Mouse (Mus musculus) limb, embryonic 10.5 days (tissue): ENCODE measurements around the gene Clec4b1. TPM values are rescaled to one million over a fixed set of nuclear protein-coding genes. Genes with fewer than 3 reads are reported as not detected.
"Not testable (repeated sequence)": the region's sequence is repeated elsewhere in the genome, so short reads cannot be mapped to it uniquely, and the experiment has no call there.

Source experiments
- DNase-seq: peaks from one replicate; pipeline ENCODE4 v3.0.0-alpha.2; 2017; ENCODE audit warnings: low spot score
- H3K27ac ChIP-seq: fragments of 300-500 bp; sonication (generic); 2 replicates; pipeline ENCODE4 v1.5.1; 2016; ENCODE audit warnings: mild to moderate bottlenecking
- H3K27me3 ChIP-seq: fragments of 300-500 bp; sonication (generic); 2 replicates; pipeline ENCODE4 v1.6.1; 2016; ENCODE audit warnings: low read depth, mild to moderate bottlenecking; ENCODE audit not compliant: poor library complexity, severe bottlenecking
- H3K36me3 ChIP-seq: fragments of 300-500 bp; sonication (generic); 2 replicates; pipeline ENCODE4 v1.6.1; 2016; ENCODE audit warnings: mild to moderate bottlenecking, moderate library complexity
- H3K4me1 ChIP-seq: fragments of 300-500 bp; sonication (generic); 2 replicates; pipeline ENCODE4 v1.6.1; 2016
- H3K4me3 ChIP-seq: fragments of 300-500 bp; sonication (generic); 2 replicates; pipeline ENCODE4 v1.5.1; 2016; ENCODE audit warnings: mild to moderate bottlenecking, moderate library complexity
- H3K9me3 ChIP-seq: fragments of 300-500 bp; sonication (generic); replicated peaks from 2 replicates; pipeline ENCODE4 v1.6.1; 2016; ENCODE audit warnings: mild to moderate bottlenecking
- WGBS: fragments of 180-500 bp; shearing (Covaris S2); methylation state at CpG from one replicate; pipeline ENCODE4 v1.1.7; 2016; 5-methylcytosine and 5-hydroxymethylcytosine counted together
- polyA plus RNA-seq: library from polyadenylated mRNA; unstranded; fragments of >200 nt; fragmentation: Nextera tagmentation; extraction: Ambion mirVana; gene quantifications from 2 replicates; pipeline ENCODE4 v1.2.1, GENCODE M21; 2016

Gene Clec4b1
- not detected in 2 replicates for polyA plus RNA-seq

DNA sequence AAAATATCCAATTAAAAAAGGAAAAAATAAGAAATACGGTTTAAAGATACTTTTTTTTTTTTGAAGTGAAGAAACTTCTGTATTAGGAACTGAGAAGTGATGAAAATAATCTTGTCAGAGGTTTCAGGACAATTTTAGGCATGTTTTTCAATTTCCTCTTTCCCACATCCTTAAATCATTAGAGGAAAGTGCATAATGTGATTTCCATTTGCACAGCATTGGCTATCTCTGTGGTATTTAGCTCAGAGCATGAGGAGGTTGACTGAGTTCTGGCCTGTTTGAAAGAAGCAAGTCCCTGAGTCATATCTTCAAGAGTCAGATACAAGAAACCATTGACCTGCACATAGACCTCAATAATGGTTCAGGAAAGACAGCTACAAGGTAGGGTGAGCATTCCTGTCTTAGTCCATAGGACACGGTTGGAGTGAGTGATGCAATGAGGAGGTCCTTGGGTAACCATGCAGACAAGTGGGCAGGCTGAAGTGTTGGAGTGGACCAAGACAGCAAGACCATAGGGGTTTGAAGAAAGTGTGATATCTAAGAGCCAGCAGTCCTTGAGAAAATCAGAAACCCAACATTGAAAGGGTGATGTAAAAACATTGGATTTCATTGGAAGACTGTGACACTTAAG, at the start of gene Clec4b1:
TSS of gene Clec4b1 (plus strand) at position 221 of the 631 bp plus-strand sequence.
- H3K27me3 ChIP-seq = no peaks in the 10 kb centered on the region
- no peak within 1 kb of the TSS for H3K4me3 ChIP-seq
- no peaks in the 10 kb centered on the region for H3K36me3 ChIP-seq
- DNase-seq = no peak
- H3K27ac ChIP-seq = no peak within 1 kb of the TSS
- no peaks in the 10 kb centered on the region for H3K9me3 ChIP-seq
- WGBS = 88% methylated on average over 2 of the region's 2 CpGs
- H3K4me1 ChIP-seq = no peaks in the 10 kb centered on the region

- H3K27me3 ChIP-seq, DNase-seq, H3K36me3 ChIP-seq, H3K4me3 ChIP-seq, H3K27ac ChIP-seq, H3K9me3 ChIP-seq, H3K4me1 ChIP-seq: not testable (repeated sequence)
- 76% methylated on average over 2 of the region's 2 CpGs for WGBS
Measured at GRCm38 (mm10) chr6:123004696-123005095, 45.1 kb upstream of the Clec4b1 start.

DNA sequence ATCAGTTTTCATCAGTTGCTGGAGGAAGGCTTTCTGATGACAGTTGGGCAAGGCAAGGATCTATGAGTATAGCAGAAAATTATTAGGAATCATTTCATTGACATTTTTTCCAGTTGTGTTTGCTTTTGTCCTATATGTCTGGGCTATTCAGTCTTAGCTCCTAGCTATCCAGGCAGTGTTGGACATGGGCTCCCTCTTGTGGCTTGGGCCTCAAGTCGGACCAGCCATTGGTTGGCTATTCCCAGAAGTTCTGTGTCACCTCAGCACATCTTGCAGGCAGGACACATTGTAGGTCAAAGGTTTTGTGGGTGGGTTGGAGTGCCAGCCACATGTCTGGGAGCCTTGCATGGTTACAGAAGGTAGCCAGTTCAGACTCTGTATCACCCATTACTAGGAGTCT, 44.2 kb upstream of the Clec4b1 start:
- Histone ChIP-seq H3K27ac (no peak overlapping the region), H3K4me3 (no peak overlapping the region), H3K9me3 (no peaks in the 10 kb centered on the region), H3K27me3 (no peaks in the 10 kb centered on the region), H3K4me1 (no peaks in the 10 kb centered on the region), H3K36me3 (no peaks in the 10 kb centered on the region)
- no peak for DNase-seq
- WGBS = 67% methylated on average over 1 of the region's 1 CpGs

- WGBS = 95% methylated on average over 4 of the region's 4 CpGs
- no peaks in the 10 kb centered on the region for H3K36me3 ChIP-seq
- H3K27ac ChIP-seq = no peak overlapping the region
- no peaks in the 10 kb centered on the region for H3K27me3 ChIP-seq
- H3K4me1 ChIP-seq = no peaks in the 10 kb centered on the region
- no peaks in the 10 kb centered on the region for H3K9me3 ChIP-seq
- no peak for DNase-seq
- H3K4me3 ChIP-seq = no peak overlapping the region
Measured at GRCm38 (mm10) chr6:123095125-123095843, 45.5 kb downstream of the Clec4b1 start.

DNA sequence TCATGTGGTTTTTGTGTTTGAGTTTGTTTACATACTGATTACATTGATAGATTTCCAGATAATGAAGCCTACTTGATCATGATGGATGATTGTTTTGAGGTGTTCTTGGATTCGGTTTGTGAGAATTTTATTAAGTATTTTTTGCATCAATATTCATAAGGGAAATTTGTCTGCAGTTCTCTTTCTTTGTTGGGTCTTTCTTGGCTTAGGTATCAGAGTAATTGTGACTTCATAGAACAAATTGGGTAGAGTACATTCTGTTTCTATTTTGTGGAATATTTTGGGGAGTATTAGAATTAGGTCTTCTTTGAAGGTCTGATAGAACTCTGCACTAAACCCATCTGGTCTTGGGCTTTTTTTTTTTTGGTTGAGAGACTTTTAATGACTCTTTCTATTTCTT, 56.4 kb downstream of the Clec4b1 start, which contains the start of gene Clec4a2:
TSS of gene Clec4a2 (plus strand) at position 301 of the 400 bp plus-strand sequence.
- not testable (repeated sequence) for DNase-seq, H3K36me3 ChIP-seq, H3K27ac ChIP-seq, H3K4me1 ChIP-seq, H3K9me3 ChIP-seq, H3K4me3 ChIP-seq, H3K27me3 ChIP-seq
- WGBS = 68% methylated on average over 1 of the region's 1 CpGs

Other genes with a start within 250 kb of the Clec4b1 start
- 61.3 and 74.0 TPM in 2 replicates for gene Slc2a3, start 248.3 kb upstream of the Clec4b1 start, polyA plus RNA-seq
- 1.7 and 3.2 TPM in 2 replicates for gene Foxj2, start 230.0 kb upstream of the Clec4b1 start, polyA plus RNA-seq
- 0.73 and 1.2 TPM in 2 replicates for gene C3ar1, start 193.8 kb upstream of the Clec4b1 start, polyA plus RNA-seq
- gene Necap1, start 175.5 kb upstream of the Clec4b1 start, polyA plus RNA-seq = 52.1 and 56.2 TPM in 2 replicates
- 0.40 and 0.56 TPM in 2 replicates for gene Clec4a1, start 128.1 kb upstream of the Clec4b1 start, polyA plus RNA-seq
- gene Clec4a3, start 97.4 kb upstream of the Clec4b1 start, polyA plus RNA-seq = 0.40 TPM in 1 of 2 replicates, not detected in the other
- gene Clec4a4, start 59.6 kb upstream of the Clec4b1 start, polyA plus RNA-seq = not detected in 2 replicates
- gene Clec4a2, start 56.5 kb downstream of the Clec4b1 start, polyA plus RNA-seq = 0.29 and 0.70 TPM in 2 replicates
- gene Clec4b2, start 122.9 kb downstream of the Clec4b1 start, polyA plus RNA-seq = not detected in 2 replicates
- 0.63 TPM in 1 of 2 replicates, not detected in the other for gene Clec4n, start 179.9 kb downstream of the Clec4b1 start, polyA plus RNA-seq
- not detected in 2 replicates for gene Clec4d, start 212.1 kb downstream of the Clec4b1 start, polyA plus RNA-seq
- 0.20 TPM in 1 of 2 replicates, not detected in the other for gene Clec4e, start 239.9 kb downstream of the Clec4b1 start, polyA plus RNA-seq